Mouse (Mus musculus): ENCODE data around the gene Nudt15. TPM values are rescaled to one million over a fixed set of nuclear protein-coding genes. Genes with fewer than 3 reads are reported as not detected.

The Nudt15 gene
- total RNA-seq, 2 experiments from 2014 or later: 4.4 to 5.3 TPM

DNA sequence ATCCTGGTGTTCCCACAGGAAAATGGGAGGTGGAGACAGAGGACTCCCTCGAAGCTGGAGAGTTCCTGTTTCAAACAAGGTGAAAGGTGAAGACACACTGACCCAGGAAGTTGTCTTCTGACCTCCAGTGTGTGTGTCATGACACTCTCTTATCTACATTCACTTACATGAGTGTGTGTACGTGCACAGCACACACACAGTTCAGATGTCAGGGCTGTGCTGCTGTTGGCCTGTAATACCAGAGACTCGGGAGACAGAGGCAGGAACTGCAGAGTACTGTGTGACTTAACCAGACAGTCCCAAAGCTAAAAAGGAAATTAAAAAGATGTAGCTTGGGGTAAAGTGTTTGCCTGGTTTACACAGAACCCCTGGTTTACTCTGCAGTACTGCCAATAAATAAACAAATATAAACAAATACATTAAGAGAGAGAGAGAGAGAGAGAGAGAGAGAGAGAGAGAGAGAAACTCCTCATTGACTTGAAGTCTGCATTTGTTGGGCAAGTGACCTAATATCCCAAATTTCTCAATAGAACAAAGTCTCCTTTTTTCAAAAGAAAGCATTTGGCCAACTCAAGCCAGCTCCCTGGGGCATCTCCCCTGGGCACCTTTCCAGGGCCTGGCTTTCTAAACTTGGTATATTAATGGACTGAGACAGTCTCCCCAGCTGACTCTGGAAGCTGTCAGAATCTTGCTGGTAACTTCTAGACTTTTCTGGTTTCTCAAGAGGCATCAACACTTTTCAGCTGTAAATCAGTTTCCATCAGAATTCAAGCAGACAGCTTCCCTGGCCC lies 74.2 kb downstream of the Nudt15 start:
- peak; percentile 81 for DNase-seq (ENCODE audit: low spot score)

DNA sequence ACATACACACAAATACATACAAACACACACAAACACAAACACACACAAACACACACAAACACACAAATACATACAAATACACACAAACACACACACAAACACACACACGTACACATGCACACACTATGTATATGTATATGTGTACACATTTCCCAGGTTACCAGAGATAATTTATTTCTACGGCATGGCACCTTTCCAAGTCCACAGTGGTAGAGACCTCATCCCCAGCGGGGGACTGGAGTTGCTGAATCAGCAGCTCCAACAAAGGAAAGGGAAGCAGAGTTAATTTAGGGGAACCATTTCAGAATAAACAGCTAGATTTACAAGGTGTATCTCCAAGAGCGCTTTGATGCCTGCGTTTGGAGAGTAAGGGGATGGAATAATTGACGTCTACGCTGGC lies 75.8 kb downstream of the Nudt15 start:
- no peak for DNase-seq (ENCODE audit: low spot score)

DNA sequence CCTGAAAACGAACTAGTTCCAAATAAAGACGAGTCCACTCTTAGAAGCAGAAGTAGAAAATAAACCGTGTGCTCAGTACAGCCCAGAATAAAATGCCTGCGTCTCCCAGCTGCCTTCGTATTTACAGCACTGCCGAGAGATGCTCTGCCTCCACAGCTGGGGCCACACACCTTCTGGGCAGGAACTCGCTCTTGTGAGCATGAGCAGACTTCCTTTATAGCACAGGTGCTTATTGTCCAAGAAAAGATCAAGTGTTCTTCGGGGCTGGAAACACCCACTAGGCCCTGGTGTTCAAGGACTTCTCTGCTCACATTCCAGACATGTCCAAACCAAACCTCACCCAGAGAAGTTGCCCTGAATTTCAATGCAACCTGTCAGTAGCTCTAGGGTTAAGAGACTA lies 77.4 kb downstream of the Nudt15 start:
- no peak for DNase-seq (ENCODE audit: low spot score)

DNA sequence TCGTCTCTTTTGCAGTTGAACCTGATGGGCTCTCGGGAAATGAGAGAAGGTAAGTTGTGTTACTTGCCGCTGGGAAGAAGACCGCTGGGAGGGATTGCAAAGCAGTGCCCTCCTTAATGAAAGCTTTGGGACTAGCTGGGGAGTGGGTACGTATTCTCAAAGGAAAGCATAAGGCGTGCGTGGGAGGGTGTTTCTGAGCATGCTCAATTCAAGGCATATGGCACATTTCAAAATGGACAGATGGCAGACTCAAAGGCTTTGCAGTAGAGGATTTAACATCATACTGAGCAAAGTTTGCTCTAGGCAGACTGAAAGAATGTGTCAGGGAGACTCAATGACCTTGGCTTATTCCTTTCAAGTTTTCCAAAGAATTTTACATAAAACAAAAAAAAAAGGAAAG lies 78.5 kb downstream of the Nudt15 start:
- DNase-seq (ENCODE audit: low spot score): no peak

Other genes starting within 250 kb of the Nudt15 start
- gene Rb1, start 222.4 kb downstream of the Nudt15 start, total RNA-seq (2021): 10 to 100 TPM; 15.5 to 17.8 TPM
- gene Itm2b, start 163.0 kb downstream of the Nudt15 start, total RNA-seq (2021): 100 to 1,000 TPM; 281 to 288 TPM
- gene Med4, start 38.2 kb downstream of the Nudt15 start, total RNA-seq (2021): 10 to 100 TPM; 11.9 to 13.4 TPM
- gene Sucla2, start 22.9 kb downstream of the Nudt15 start, total RNA-seq (2021): 100 to 1,000 TPM; 397 to 420 TPM
- not detected for gene Gm21750, start 113.0 kb upstream of the Nudt15 start, total RNA-seq (2021)

All from gastrocnemius, adult 18-20 months (tissue).